Mouse (Mus musculus) brain, embryonic 14.5 days (tissue): Measurements from ENCODE around the gene Tnfrsf26.

Source experiments
- CTCF ChIP-seq: fragments of 200-500 bp; IDR thresholded peaks from 2 replicates; pipeline ENCODE4 v1.5.1; 2012; ENCODE audit warnings: inconsistent platforms, mild to moderate bottlenecking, moderate library complexity, borderline replicate concordance; ENCODE audit not compliant: insufficient read depth, insufficient read length; ENCODE audit errors: extremely low read depth
- POLR2A ChIP-seq: fragments of 200-500 bp; IDR thresholded peaks from 2 replicates; pipeline ENCODE4 v1.6.1; 2012; ENCODE audit warnings: mild to moderate bottlenecking, inconsistent platforms, borderline replicate concordance; ENCODE audit not compliant: poor library complexity, insufficient read depth, insufficient read length, severe bottlenecking; ENCODE audit errors: extremely low read depth

DNA sequence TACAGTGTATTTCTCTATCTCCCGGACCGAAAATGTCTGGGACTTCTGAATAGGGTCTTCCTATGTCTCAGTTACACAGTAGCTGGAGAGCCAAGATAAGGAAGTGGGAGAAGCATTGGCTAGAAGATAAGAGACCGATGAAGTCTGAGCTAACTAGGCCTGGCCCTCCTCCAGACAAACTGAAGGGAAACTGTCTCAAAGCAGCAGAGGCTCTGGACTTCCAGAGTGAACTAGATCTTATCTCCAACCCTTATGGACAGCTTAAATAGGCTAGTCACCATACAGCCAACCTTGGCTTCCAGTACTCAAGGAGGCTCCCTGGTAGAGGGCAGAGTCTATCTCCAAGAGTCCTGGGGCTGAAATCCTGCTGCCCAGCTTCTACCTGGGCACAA, 62.9 kb downstream of the Tnfrsf26 start:
- no peak for TF ChIP-seq POLR2A
- TF ChIP-seq CTCF: no peak
